Mouse (Mus musculus) heart, adult 2 months (tissue): ENCODE results near the gene B2m. TPM values are rescaled to one million over a fixed set of nuclear protein-coding genes. Genes with fewer than 3 reads are reported as not detected.

Experiments
- DNase-seq, 2 experiments: peaks; one replicate each; pipeline ENCODE4 v3.0.0; 2021
- H3K27ac ChIP-seq: fragments of 200-600 bp; 2 replicates; pipeline ENCODE4 v1.8.1; 2022
- H3K27me3 ChIP-seq: fragments of 200-500 bp; 2 replicates; pipeline ENCODE4 v1.6.1; 2012; ENCODE audit warnings: mild to moderate bottlenecking, low read length, inconsistent platforms, mixed read lengths; ENCODE audit not compliant: control insufficient read depth, insufficient read depth
- H3K36me3 ChIP-seq: fragments of 200-500 bp; 2 replicates; pipeline ENCODE4 v1.6.1; 2012; ENCODE audit warnings: low read length, inconsistent platforms; ENCODE audit not compliant: control insufficient read depth, insufficient read depth
- H3K4me1 ChIP-seq: fragments of 200-500 bp; 2 replicates; pipeline ENCODE4 v1.6.1; 2011; ENCODE audit warnings: low read length; ENCODE audit not compliant: control insufficient read depth, insufficient read depth
- H3K4me3 ChIP-seq: fragments of 200-600 bp; 2 replicates; pipeline ENCODE4 v1.8.1; 2022
- H3K79me2 ChIP-seq: fragments of 200-500 bp; replicated peaks from 2 replicates; pipeline ENCODE4 v1.6.1; 2012; ENCODE audit warnings: mild to moderate bottlenecking, inconsistent platforms, low read length, moderate library complexity, mixed read lengths; ENCODE audit not compliant: control insufficient read depth, insufficient read depth
- H3K9ac ChIP-seq: fragments of 200-500 bp; 2 replicates; pipeline ENCODE4 v1.6.1; 2012; ENCODE audit warnings: low read depth, mild to moderate bottlenecking, control low read depth, inconsistent platforms, low read length, mixed read lengths
- CTCF ChIP-seq: fragments of 200-600 bp; IDR thresholded peaks from 2 replicates; pipeline ENCODE4 v1.8.1; 2022; ENCODE audit warnings: antibody characterized with exemption, mild to moderate bottlenecking, moderate library complexity
- EP300 ChIP-seq: fragments of 200-500 bp; IDR thresholded peaks from 2 replicates; pipeline ENCODE4 v1.6.1; 2011; ENCODE audit warnings: low read depth, low read length, control low read depth; ENCODE audit not compliant: insufficient read depth
- POLR2A ChIP-seq: fragments of 200-500 bp; IDR thresholded peaks from 2 replicates; pipeline ENCODE4 v1.6.1; 2011; ENCODE audit warnings: mild to moderate bottlenecking, low read depth, low read length, control low read depth; ENCODE audit not compliant: insufficient read depth
- WGBS: fragments of 180-500 bp; shearing (Covaris S2); methylation state at CpG from one replicate; pipeline ENCODE4 v1.1.7; 2018; 5-methylcytosine and 5-hydroxymethylcytosine counted together
- intact Hi-C: fragments of 180-260 bp; cut with DNase I; formaldehyde crosslinking; loops from one replicate; pipeline ENCODE4 v1.15.1; 2025
- polyA plus RNA-seq: library from polyadenylated mRNA; depleted of rRNA; stranded (reverse); fragments of >200 nt; gene quantifications from 2 replicates; pipeline ENCODE4 v1.2.3, GENCODE M21; 2012
- total RNA-seq, 2 experiments: library from RNA; stranded (reverse); gene quantifications; 2 replicates each; pipeline ENCODE4 v1.2.3; 2021

B2m gene
- total and polyA plus RNA-seq, 3 experiments, result 201 to 574 (median 240) TPM

GRCm38 (mm10) chr2:122171292-122171691 lies 23.8 kb downstream of the B2m start:
- TF ChIP-seq POLR2A (no peak), EP300 (no peak), CTCF (no peak)
- 57% methylated on average over 6 of the region's 6 CpGs for WGBS
- Histone ChIP-seq H3K4me3 (no peak overlapping the region), H3K27ac (no peak overlapping the region), H3K4me1 (no peaks in the 10 kb centered on the region), H3K79me2 (no peaks in the 10 kb centered on the region), H3K9ac (no peak overlapping the region), H3K36me3 (no peaks in the 10 kb centered on the region), H3K27me3 (no peaks in the 10 kb centered on the region)
- DNase-seq, result no peak
- intact Hi-C loops, result no loop called here

- H3K27ac ChIP-seq, result no peak overlapping the region
- no peaks in the 10 kb centered on the region for H3K79me2 ChIP-seq
- intact Hi-C loops, result no loop called here
- H3K36me3 ChIP-seq, result no peaks in the 10 kb centered on the region
- no peaks in the 10 kb centered on the region for H3K27me3 ChIP-seq
- DNase-seq, result no peak
- H3K9ac ChIP-seq, result no peak overlapping the region
- 86% methylated on average over 2 of the region's 2 CpGs for WGBS
- no peak for TF ChIP-seq EP300
- TF ChIP-seq CTCF, result no peak
- TF ChIP-seq POLR2A, result no peak
- H3K4me1 ChIP-seq, result no peaks in the 10 kb centered on the region
- no peak overlapping the region for H3K4me3 ChIP-seq
Measured at GRCm38 (mm10) chr2:122172188-122172587, 24.7 kb downstream of the B2m start.

DNA sequence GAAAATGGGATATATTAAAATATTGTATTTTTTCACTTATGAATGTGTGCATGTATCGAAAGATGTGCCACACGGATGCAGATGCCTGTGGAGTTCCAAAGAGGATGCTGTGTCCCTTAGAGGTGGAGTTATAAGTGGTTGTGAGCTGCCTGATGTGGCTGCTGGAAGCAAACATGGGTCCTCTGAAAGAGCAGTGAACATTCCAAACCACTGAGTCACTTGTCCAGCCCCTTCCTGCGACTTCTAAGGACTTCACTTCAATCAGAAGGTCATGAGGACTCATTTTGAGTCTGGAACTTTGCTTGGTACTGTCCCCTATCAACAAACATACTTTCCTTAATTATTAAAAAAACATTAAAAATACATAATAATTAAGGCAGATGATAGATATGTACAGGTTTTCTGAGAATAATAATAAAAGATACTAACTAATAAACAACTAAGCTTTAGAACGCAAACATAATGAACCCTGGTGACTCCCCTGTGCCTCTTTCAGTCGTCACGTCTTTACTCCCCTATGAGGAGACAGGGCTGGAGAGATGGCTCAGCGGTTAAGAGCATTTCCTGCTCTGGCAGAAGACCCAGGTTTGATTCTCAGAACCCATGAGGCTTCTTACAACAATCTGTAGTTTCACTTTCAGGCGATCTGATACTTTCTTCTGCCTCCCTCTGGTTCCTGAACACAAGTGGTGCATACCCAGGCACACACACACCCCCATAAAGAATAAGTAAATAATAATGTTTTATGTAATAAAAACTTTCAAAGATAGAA lies 32.8 kb downstream of the B2m start:
- intact Hi-C loops, result no loop called here

DNA sequence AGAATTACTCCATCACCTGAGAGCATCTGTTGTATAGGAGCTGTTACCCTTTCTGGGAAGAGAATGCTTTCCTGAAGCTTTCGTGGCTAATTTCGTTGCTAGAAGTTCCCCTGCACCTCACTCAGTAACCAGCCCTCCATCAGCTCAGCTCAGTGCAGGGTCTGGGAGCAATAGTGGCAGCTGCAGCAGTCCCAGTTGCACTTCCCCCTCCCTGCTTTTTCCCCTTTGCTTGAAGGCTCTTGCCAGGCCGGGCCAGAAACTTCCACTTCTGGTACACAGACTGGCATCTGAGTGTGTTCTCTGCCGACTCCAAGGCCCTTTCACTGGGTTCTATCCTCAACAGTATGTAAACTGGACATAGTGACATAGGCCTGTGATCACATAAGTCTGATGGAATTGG lies 37.6 kb downstream of the B2m start:
- Histone ChIP-seq H3K4me1 (no peaks in the 10 kb centered on the region), H3K4me3 (no peak overlapping the region), H3K9ac (no peak overlapping the region), H3K27me3 (no peaks in the 10 kb centered on the region), H3K79me2 (no peaks in the 10 kb centered on the region), H3K27ac (no peak overlapping the region), H3K36me3 (no peaks in the 10 kb centered on the region)
- TF ChIP-seq CTCF (no peak), EP300 (no peak), POLR2A (no peak)
- intact Hi-C loops, result no loop called here
- no peak for DNase-seq
- WGBS, result 78% methylated on average over 4 of the region's 4 CpGs

More for the DNA sequence above, 32.8 kb downstream of the B2m start:
- no peaks in the 10 kb centered on the region for H3K4me1 ChIP-seq
- no peak overlapping the region for H3K4me3 ChIP-seq
- no peak for DNase-seq
- H3K27ac ChIP-seq, result no peak overlapping the region
- no peaks in the 10 kb centered on the region for H3K79me2 ChIP-seq
- H3K36me3 ChIP-seq, result no peaks in the 10 kb centered on the region
- TF ChIP-seq EP300, result no peak
- no peak for TF ChIP-seq CTCF
- no peak for TF ChIP-seq POLR2A
- no peak overlapping the region for H3K9ac ChIP-seq
- H3K27me3 ChIP-seq, result no peaks in the 10 kb centered on the region
- WGBS, result 52% methylated on average over 8 of the region's 8 CpGs

- 74% methylated on average over 17 of the region's 17 CpGs for WGBS
- Histone ChIP-seq H3K9ac (no peak within 1 kb of the TSS), H3K4me3 (no peak within 1 kb of the TSS), H3K36me3 (no peaks in the 10 kb centered on the region), H3K27ac (no peak within 1 kb of the TSS), H3K4me1 (no peaks in the 10 kb centered on the region), H3K79me2 (no peaks in the 10 kb centered on the region), H3K27me3 (no peaks in the 10 kb centered on the region)
- no peak for DNase-seq
- intact Hi-C loops, result no loop called here
- TF ChIP-seq POLR2A (no peak), EP300 (no peak), CTCF (no peak)
Measured at GRCm38 (mm10) chr2:122186106-122186505, 38.6 kb downstream of the B2m start, which contains the start of the genes Patl2 and Terb2. Gene Patl2, minus strand, starts transcription at chr2:122186189. Gene Terb2, plus strand, starts transcription at chr2:122186272.

- TF ChIP-seq EP300 (no peak), CTCF (no peak), POLR2A (no peak)
- Histone ChIP-seq H3K79me2 (no peaks in the 10 kb centered on the region), H3K27me3 (no peaks in the 10 kb centered on the region), H3K9ac (no peak overlapping the region), H3K4me1 (no peaks in the 10 kb centered on the region), H3K4me3 (no peak overlapping the region), H3K27ac (no peak overlapping the region), H3K36me3 (no peaks in the 10 kb centered on the region)
- DNase-seq, result no peak
- 95% methylated on average over 3 of the region's 3 CpGs for WGBS
- intact Hi-C loops, result no loop called here
Measured at GRCm38 (mm10) chr2:122186751-122187150, 39.3 kb downstream of the B2m start.
